Comparison of ENCODE assay signal across 13 mouse cellular contexts in the genomic region with DNA sequence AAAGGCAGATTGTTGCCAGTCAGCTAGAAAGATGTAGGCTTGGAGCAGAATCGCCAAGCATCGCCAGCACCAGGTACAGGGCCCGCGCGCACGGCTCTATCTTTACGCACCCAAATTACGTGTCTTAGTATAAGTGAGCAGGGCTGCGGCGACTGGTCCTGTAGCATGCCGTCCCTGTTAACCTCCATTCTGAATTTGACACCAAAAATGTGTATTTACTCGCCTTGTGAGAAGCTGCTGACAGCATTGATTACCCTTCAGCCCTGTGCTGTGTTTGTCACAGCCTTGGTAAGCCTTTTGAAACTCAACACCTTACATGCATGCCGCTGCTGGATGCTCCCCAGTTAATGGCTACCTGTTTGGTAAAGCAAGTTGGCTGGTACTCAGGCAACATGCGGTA.
"Had no signal": no experiment of that assay in that cellular context is flagged by ENCODE, and none has a peak within 500 bp of the region (broad histone marks: within the 10 kb centered on the region; RNA-seq: fewer than 3 reads in every experiment).

No protein-coding gene starts in this region.

- H3K9ac ChIP-seq: kidney, embryonic 15.5 days; limb, embryonic 13.5 days; liver, embryonic 14.5 days; midbrain, embryonic 12.5 days; neural tube, embryonic 13.5 days; stomach, embryonic 15.5 days had no signal

- H3K27ac ChIP-seq: kidney, embryonic 15.5 days; left cerebral cortex, adult 2 months; limb, embryonic 13.5 days; liver, embryonic 14.5 days; midbrain, embryonic 12.5 days; neural tube, embryonic 13.5 days; stomach, embryonic 15.5 days had no signal

- DNase-seq: kidney, postnatal 14 days; lung, adult 18-20 months; spleen, adult 18-20 months; thymus, adult 2 months; thymus, postnatal 25 days had no signal

- H3K4me2 ChIP-seq: kidney, embryonic 15.5 days; limb, embryonic 13.5 days; midbrain, embryonic 12.5 days; neural tube, embryonic 13.5 days; stomach, embryonic 15.5 days had no signal

- ATAC-seq: midbrain, embryonic 16.5 days had no signal

- H3K36me3 ChIP-seq: limb, embryonic 13.5 days; midbrain, embryonic 12.5 days; neural tube, embryonic 13.5 days; stomach, embryonic 15.5 days had no signal

- H3K9me3 ChIP-seq: kidney, embryonic 15.5 days; limb, embryonic 13.5 days; midbrain, embryonic 12.5 days; neural tube, embryonic 13.5 days; stomach, embryonic 15.5 days had no signal

- H3K4me3 ChIP-seq: kidney, embryonic 15.5 days; left cerebral cortex, adult 2 months; limb, embryonic 13.5 days; midbrain, embryonic 12.5 days; neural tube, embryonic 13.5 days; stomach, embryonic 15.5 days had no signal

- H3K4me1 ChIP-seq: midbrain, embryonic 12.5 days; neural tube, embryonic 13.5 days; stomach, embryonic 15.5 days had no signal

- H3K27me3 ChIP-seq: kidney, embryonic 15.5 days; limb, embryonic 13.5 days; midbrain, embryonic 12.5 days; neural tube, embryonic 13.5 days; stomach, embryonic 15.5 days had no signal
